Mouse (Mus musculus): Measurements from ENCODE around the gene Cd2bp2.

GRCm38 (mm10) chr7:127142666-127143065 lies 53.2 kb downstream of the Cd2bp2 start:
- TF ChIP-seq CTCF (IDR thresholded peaks at IDR 0.05; ENCODE audit: low read depth, low read length) (no peak), POLR2A (IDR thresholded peaks at IDR 0.05; ENCODE audit: extremely low read depth, insufficient read depth, low read length) (no peak)
